ENCODE assay signal across 14 mouse cellular contexts in genomic region chr4:4758376-4758775, GRCm38 (mm10). TPM values are rescaled to one million over a fixed set of nuclear protein-coding genes. Genes with fewer than 3 reads are reported as not detected.
DNase-seq lines count a peak whose midpoint lies in the region; ATAC-seq lines count a peak whose summit lies in the region.
"Had no signal": no experiment of that assay in that cellular context is flagged by ENCODE, and none has a peak within 500 bp of the region (broad histone marks: within the 10 kb centered on the region; RNA-seq: fewer than 3 reads in every experiment).

No protein-coding gene starts in this region.

- DNase-seq in embryo, embryonic 10 days (ENCODE audit: low spot score): peak; percentile 8
- no peak for DNase-seq in embryo, embryonic 9.5 days (ENCODE audit: extremely low spot score)
- DNase-seq in kidney, adult 9 months: peak; percentile 4
- DNase-seq in kidney, postnatal 25 days: no peak
- peak; percentile 24 for DNase-seq in 3T3-L1 (ENCODE audit: low read depth, low spot score)
- no peak for DNase-seq in testis, postnatal 10 days (ENCODE audit: low spot score)
- DNase-seq: cerebellum, adult 11 months; cerebellum, postnatal 14 days; gastrocnemius, postnatal 25 days; heart, postnatal 14 days; kidney, adult 8-10 months; retina, postnatal 1 day had no signal

- ATAC-seq in common myeloid progenitor, adult 5-6 weeks (replicated peaks; ENCODE audit: low read depth, poor library complexity, severe bottlenecking): 0 out of 2 replicates have a peak, but pooled peaks have one; percentile 56
- no peak for ATAC-seq in cerebellum, adult (ENCODE audit: insufficient number of reproducible peaks, low FRiP score, low TSS enrichment)

RNA-seq across cellular contexts. Expression of gene Impad1, which starts 34.8 kb away (rescaled TPM):
- total RNA-seq in common myeloid progenitor, adult 5-6 weeks (2017): 46.3 and 57.3 TPM in 2 replicates

Comparison
In these comparisons a context has a peak if more than half of its experiments do, and no peak if none do; other contexts are left out.
1. DNase-seq: peak in embryo, embryonic 10 days (single experiment), kidney, adult 9 months (single experiment) and 3T3-L1 (single experiment); none in embryo, embryonic 9.5 days (single experiment), kidney, postnatal 25 days (0 of 2) and testis, postnatal 10 days (single experiment).